Mouse (Mus musculus) liver, embryonic 12.5 days (tissue): ENCODE measurements around the gene Acot7. TPM values are rescaled to one million over a fixed set of nuclear protein-coding genes. Genes with fewer than 3 reads are reported as not detected.

Source experiments
- ATAC-seq: fragments of 200-750 bp; cut with Nextera tagmentation; 2 replicates; pipeline ENCODE4 v1.8.0; 2017; ENCODE audit warnings: moderate number of reproducible peaks, mild to moderate bottlenecking, moderate library complexity
- H3K27ac ChIP-seq: fragments of 300-500 bp; sonication (generic); 2 replicates; pipeline ENCODE4 v1.5.1; 2016; ENCODE audit warnings: mild to moderate bottlenecking
- H3K27me3 ChIP-seq: fragments of 300-500 bp; sonication (generic); replicated peaks from 2 replicates; pipeline ENCODE4 v1.6.1; 2016; ENCODE audit warnings: mild to moderate bottlenecking, moderate library complexity
- H3K36me3 ChIP-seq: fragments of 300-500 bp; sonication (generic); 2 replicates; pipeline ENCODE4 v1.6.1; 2016; ENCODE audit warnings: mild to moderate bottlenecking, moderate library complexity
- H3K4me1 ChIP-seq: fragments of 300-500 bp; sonication (generic); 2 replicates; pipeline ENCODE4 v1.6.1; 2016
- H3K4me2 ChIP-seq: fragments of 300-500 bp; sonication (generic); 2 replicates; pipeline ENCODE4 v1.6.1; 2016; ENCODE audit warnings: mild to moderate bottlenecking, moderate library complexity
- H3K4me3 ChIP-seq: fragments of 300-500 bp; sonication (generic); 2 replicates; pipeline ENCODE4 v1.5.1; 2016; ENCODE audit warnings: mild to moderate bottlenecking, moderate library complexity
- H3K9ac ChIP-seq: fragments of 300-500 bp; sonication (generic); 2 replicates; pipeline ENCODE4 v1.6.1; 2016; ENCODE audit warnings: mild to moderate bottlenecking, moderate library complexity
- H3K9me3 ChIP-seq: fragments of 300-500 bp; sonication (generic); replicated peaks from 2 replicates; pipeline ENCODE4 v1.6.1; 2016; ENCODE audit warnings: mild to moderate bottlenecking, moderate library complexity
- WGBS: fragments of 180-500 bp; shearing (Covaris S2); methylation state at CpG from one replicate; pipeline ENCODE4 v1.1.7; 2016; ENCODE audit not compliant: insufficient replicate concordance; 5-methylcytosine and 5-hydroxymethylcytosine counted together
- polyA plus RNA-seq: library from polyadenylated mRNA; unstranded; fragments of >200 nt; fragmentation: Nextera tagmentation; extraction: Ambion mirVana; gene quantifications from 2 replicates; pipeline ENCODE4 v1.2.1, GENCODE M21; 2016

Acot7 gene
- polyA plus RNA-seq, 1 experiment from 2014 or later = 36.2 TPM

- Histone ChIP-seq H3K36me3 (no peaks in the 10 kb centered on the region), H3K4me2 (no peak overlapping the region), H3K27ac (0 out of 2 replicates have a peak overlapping the region, but pooled peaks have one; percentile 12), H3K9ac (no peak overlapping the region), H3K9me3 (no peaks in the 10 kb centered on the region), H3K27me3 (no peaks in the 10 kb centered on the region), H3K4me3 (no peak overlapping the region), H3K4me1 (peaks cover 81% of the 10 kb centered on the region)
- no peak for ATAC-seq
- 18% methylated on average over 6 of the region's 6 CpGs for WGBS
These were observed 23.6 kb downstream of the Acot7 start for GRCm38 (mm10) chr4:152201492-152201891.

GRCm38 (mm10) chr4:152202418-152202817 lies 24.5 kb downstream of the Acot7 start:
- H3K27ac ChIP-seq = no peak overlapping the region
- H3K4me3 ChIP-seq = no peak overlapping the region
- ATAC-seq = no peak
- H3K9me3 ChIP-seq = no peaks in the 10 kb centered on the region
- 67% methylated on average over 1 of the region's 1 CpGs for WGBS
- peaks cover 71% of the 10 kb centered on the region for H3K4me1 ChIP-seq
- 0 out of 2 replicates have a peak, but pooled peaks cover 2% of the 10 kb centered on the region for H3K36me3 ChIP-seq
- H3K27me3 ChIP-seq = no peaks in the 10 kb centered on the region
- no peak overlapping the region for H3K9ac ChIP-seq
- H3K4me2 ChIP-seq = no peak overlapping the region

GRCm38 (mm10) chr4:152202905-152203304 lies 25.0 kb downstream of the Acot7 start:
- no peak for ATAC-seq
- Histone ChIP-seq H3K36me3 (0 out of 2 replicates have a peak, but pooled peaks cover 2% of the 10 kb centered on the region), H3K27ac (no peak overlapping the region), H3K4me2 (no peak overlapping the region), H3K4me3 (no peak overlapping the region), H3K27me3 (no peaks in the 10 kb centered on the region), H3K9ac (no peak overlapping the region), H3K9me3 (no peaks in the 10 kb centered on the region), H3K4me1 (peaks cover 66% of the 10 kb centered on the region)
- WGBS = 70% methylated on average over 3 of the region's 3 CpGs

- H3K4me3 ChIP-seq = no peak overlapping the region
- peak; percentile 59 for ATAC-seq
- H3K4me1 ChIP-seq = peaks cover 59% of the 10 kb centered on the region
These were observed 26.7 kb downstream of the Acot7 start for GRCm38 (mm10) chr4:152204663-152205062.

GRCm38 (mm10) chr4:152206199-152206598 lies 28.3 kb downstream of the Acot7 start:
- H3K9me3 ChIP-seq = no peaks in the 10 kb centered on the region
- H3K4me1 ChIP-seq = peaks cover 48% of the 10 kb centered on the region
- H3K27ac ChIP-seq = no peak overlapping the region
- 0 out of 2 replicates have a peak, but pooled peaks cover 2% of the 10 kb centered on the region for H3K36me3 ChIP-seq
- no peak overlapping the region for H3K9ac ChIP-seq
- ATAC-seq = no peak
- no peaks in the 10 kb centered on the region for H3K27me3 ChIP-seq
- H3K4me2 ChIP-seq = no peak overlapping the region
- H3K4me3 ChIP-seq = no peak overlapping the region
- WGBS = 63% methylated on average over 6 of the region's 6 CpGs

More at GRCm38 (mm10) chr4:152204663-152205062, 26.7 kb downstream of the Acot7 start:
- H3K9me3 ChIP-seq = no peaks in the 10 kb centered on the region
- no peaks in the 10 kb centered on the region for H3K27me3 ChIP-seq
- 0 out of 2 replicates have a peak, but pooled peaks cover 2% of the 10 kb centered on the region for H3K36me3 ChIP-seq
- no peak overlapping the region for H3K9ac ChIP-seq
- no peak overlapping the region for H3K4me2 ChIP-seq
- WGBS = 73% methylated on average over 6 of the region's 6 CpGs
- H3K27ac ChIP-seq = no peak overlapping the region

GRCm38 (mm10) chr4:152209623-152210022 lies 31.7 kb downstream of the Acot7 start:
- WGBS = 42% methylated on average over 4 of the region's 4 CpGs
- Histone ChIP-seq H3K4me1 (peaks cover 49% of the 10 kb centered on the region), H3K9ac (no peak overlapping the region)

GRCm38 (mm10) chr4:152212091-152212505 lies 34.2 kb downstream of the Acot7 start:
- Histone ChIP-seq H3K4me2 (no peak overlapping the region), H3K36me3 (no peaks in the 10 kb centered on the region), H3K9me3 (no peaks in the 10 kb centered on the region), H3K9ac (no peak overlapping the region), H3K27ac (0 out of 2 replicates have a peak overlapping the region, but pooled peaks have one; percentile 7), H3K27me3 (no peaks in the 10 kb centered on the region), H3K4me3 (no peak overlapping the region), H3K4me1 (peaks cover 36% of the 10 kb centered on the region)
- peak; percentile 57; the same call in 1 of the 2 replicates for ATAC-seq
- 60% methylated on average over 6 of the region's 6 CpGs for WGBS

More at GRCm38 (mm10) chr4:152209623-152210022, 31.7 kb downstream of the Acot7 start:
- no peak for ATAC-seq
- H3K27ac ChIP-seq = 0 out of 2 replicates have a peak overlapping the region, but pooled peaks have one; percentile 3
- H3K9me3 ChIP-seq = no peaks in the 10 kb centered on the region
- H3K36me3 ChIP-seq = 0 out of 2 replicates have a peak, but pooled peaks cover 2% of the 10 kb centered on the region
- H3K27me3 ChIP-seq = no peaks in the 10 kb centered on the region
- H3K4me2 ChIP-seq = no peak overlapping the region
- no peak overlapping the region for H3K4me3 ChIP-seq

- 37% methylated on average over 5 of the region's 5 CpGs for WGBS
- no peak overlapping the region for H3K4me2 ChIP-seq
- no peak overlapping the region for H3K9ac ChIP-seq
- no peaks in the 10 kb centered on the region for H3K36me3 ChIP-seq
- no peaks in the 10 kb centered on the region for H3K9me3 ChIP-seq
- H3K4me3 ChIP-seq = no peak overlapping the region
- H3K4me1 ChIP-seq = peaks cover 36% of the 10 kb centered on the region
- no peaks in the 10 kb centered on the region for H3K27me3 ChIP-seq
- ATAC-seq = peak; percentile 54
- 0 out of 2 replicates have a peak overlapping the region, but pooled peaks have one; percentile 7 for H3K27ac ChIP-seq
These were observed 34.6 kb downstream of the Acot7 start for GRCm38 (mm10) chr4:152212531-152212930.

GRCm38 (mm10) chr4:152212974-152213373 lies 35.0 kb downstream of the Acot7 start:
- no peaks in the 10 kb centered on the region for H3K9me3 ChIP-seq
- H3K27me3 ChIP-seq = no peaks in the 10 kb centered on the region
- 57% methylated on average over 11 of the region's 11 CpGs for WGBS
- no peak overlapping the region for H3K9ac ChIP-seq
- H3K36me3 ChIP-seq = no peaks in the 10 kb centered on the region
- no peak overlapping the region for H3K4me2 ChIP-seq
- H3K4me1 ChIP-seq = peaks cover 36% of the 10 kb centered on the region
- no peak overlapping the region for H3K27ac ChIP-seq
- H3K4me3 ChIP-seq = no peak overlapping the region
- ATAC-seq = 0 out of 2 replicates have a peak, but pooled peaks have one; percentile 6

- H3K9me3 ChIP-seq = no peaks in the 10 kb centered on the region
- WGBS = 40% methylated on average over 6 of the region's 6 CpGs
- H3K4me1 ChIP-seq = peaks cover 36% of the 10 kb centered on the region
- no peak overlapping the region for H3K4me2 ChIP-seq
- no peaks in the 10 kb centered on the region for H3K36me3 ChIP-seq
- no peak overlapping the region for H3K27ac ChIP-seq
- H3K27me3 ChIP-seq = no peaks in the 10 kb centered on the region
- H3K4me3 ChIP-seq = no peak overlapping the region
- 0 out of 2 replicates have a peak, but pooled peaks have one; percentile 16 for ATAC-seq
- H3K9ac ChIP-seq = no peak overlapping the region
These were observed 36.0 kb downstream of the Acot7 start for GRCm38 (mm10) chr4:152213760-152214480.

GRCm38 (mm10) chr4:152214871-152215415 lies 37.0 kb downstream of the Acot7 start:
- Histone ChIP-seq H3K27me3 (no peaks in the 10 kb centered on the region), H3K27ac (no peak overlapping the region)
- WGBS = 64% methylated on average over 8 of the region's 8 CpGs

GRCm38 (mm10) chr4:152219591-152219990 lies 41.7 kb downstream of the Acot7 start:
- no peak for ATAC-seq
- Histone ChIP-seq H3K9ac (no peak overlapping the region), H3K27me3 (no peaks in the 10 kb centered on the region), H3K4me2 (no peak overlapping the region), H3K4me1 (peaks cover 5% of the 10 kb centered on the region), H3K36me3 (peaks cover 5% of the 10 kb centered on the region; the same call in 1 of the 2 replicates), H3K27ac (no peak overlapping the region), H3K9me3 (no peaks in the 10 kb centered on the region), H3K4me3 (no peak overlapping the region)
- WGBS = 85% methylated on average over 3 of the region's 3 CpGs

More at GRCm38 (mm10) chr4:152214871-152215415, 37.0 kb downstream of the Acot7 start:
- no peak for ATAC-seq
- no peak overlapping the region for H3K4me3 ChIP-seq
- H3K36me3 ChIP-seq = 0 out of 2 replicates have a peak, but pooled peaks cover 2% of the 10 kb centered on the region
- H3K4me1 ChIP-seq = peaks cover 29% of the 10 kb centered on the region
- no peak overlapping the region for H3K9ac ChIP-seq
- H3K9me3 ChIP-seq = no peaks in the 10 kb centered on the region
- H3K4me2 ChIP-seq = no peak overlapping the region
